Mouse (Mus musculus) cerebellum, adult 2 months (tissue): ENCODE measurements around the gene St6galnac3.

Experiments
- CTCF ChIP-seq: fragments of 200-500 bp; IDR thresholded peaks from 2 replicates; pipeline ENCODE4 v1.5.1; 2011; ENCODE audit warnings: low read depth, mild to moderate bottlenecking, control low read depth, low read length, moderate library complexity, borderline replicate concordance; ENCODE audit not compliant: insufficient read depth
- POLR2A ChIP-seq: fragments of 200-500 bp; IDR thresholded peaks from 2 replicates; pipeline ENCODE4 v1.6.1; 2011; ENCODE audit warnings: low read length, control low read depth, borderline replicate concordance; ENCODE audit not compliant: insufficient read depth

DNA sequence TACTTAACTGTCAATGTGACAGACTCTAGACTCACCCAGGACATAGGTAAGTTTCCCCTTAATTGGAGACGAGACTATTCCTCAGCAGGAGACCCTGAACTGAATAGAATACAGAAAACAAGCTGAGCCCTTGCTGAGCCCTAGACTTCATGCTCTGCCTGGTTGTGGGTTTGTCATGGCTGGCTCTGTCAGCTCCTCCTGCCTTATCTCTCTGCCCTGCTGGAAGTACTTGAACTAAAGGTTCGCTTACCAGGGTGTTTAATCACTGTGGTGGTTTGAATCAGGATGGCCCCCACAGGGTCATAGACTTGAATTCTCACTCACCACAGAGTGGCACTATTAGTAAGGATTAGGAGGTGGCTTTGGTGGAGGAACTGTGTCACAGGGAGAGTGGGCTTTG lies 125.8 kb downstream of the St6galnac3 start:
- TF ChIP-seq POLR2A (no peak), CTCF (no peak)
